Mouse (Mus musculus): Measurements from ENCODE around the gene Cuta.
"Not testable (repeated sequence)": the region's sequence is repeated elsewhere in the genome, so short reads cannot be mapped to it uniquely, and the experiment has no call there.

Gene Cuta

DNA sequence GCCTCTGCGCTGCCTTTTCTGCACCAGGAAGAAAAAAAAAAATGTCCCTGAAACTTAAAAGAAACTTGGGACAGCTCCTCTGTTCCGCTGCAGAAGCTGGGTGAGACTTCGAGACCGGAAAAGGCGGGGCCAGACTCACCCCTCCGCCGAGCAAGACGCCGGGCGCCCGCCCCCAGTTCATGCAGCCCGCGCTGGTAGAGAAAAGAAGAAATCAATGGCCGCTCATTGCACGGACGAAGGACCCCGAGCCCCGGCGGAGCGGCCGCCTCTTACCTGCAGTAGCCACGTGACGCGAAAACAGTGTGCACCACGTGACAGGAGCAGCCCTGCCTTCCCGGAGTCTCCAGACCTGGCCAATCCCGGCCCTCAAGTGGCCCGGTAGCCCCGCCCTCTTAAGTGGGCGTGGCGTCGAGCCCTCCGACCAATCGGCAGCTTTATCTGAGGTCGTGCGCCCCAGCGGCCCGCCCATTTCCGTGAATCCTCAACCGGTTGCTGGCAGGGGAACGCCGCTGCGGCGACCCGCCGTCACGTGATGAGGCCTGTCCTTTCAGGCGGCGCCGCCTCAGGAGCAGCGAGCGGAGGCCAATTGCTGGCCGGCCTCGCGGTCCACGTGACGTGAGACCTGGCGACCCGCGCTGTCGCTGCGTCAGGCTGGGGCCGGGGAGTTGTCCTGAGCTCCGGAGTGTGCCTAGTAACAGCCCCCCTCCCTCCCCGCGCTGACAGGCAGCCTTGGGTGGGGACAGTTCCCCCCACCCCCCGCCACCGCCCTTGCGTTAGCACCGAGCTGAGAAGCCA, at the start of gene Cuta:
TSS of gene Cuta (minus strand) at position 392 of the 795 bp plus-strand sequence.
- DNase-seq (ENCODE audit: low spot score), result peak; percentile 99

DNA sequence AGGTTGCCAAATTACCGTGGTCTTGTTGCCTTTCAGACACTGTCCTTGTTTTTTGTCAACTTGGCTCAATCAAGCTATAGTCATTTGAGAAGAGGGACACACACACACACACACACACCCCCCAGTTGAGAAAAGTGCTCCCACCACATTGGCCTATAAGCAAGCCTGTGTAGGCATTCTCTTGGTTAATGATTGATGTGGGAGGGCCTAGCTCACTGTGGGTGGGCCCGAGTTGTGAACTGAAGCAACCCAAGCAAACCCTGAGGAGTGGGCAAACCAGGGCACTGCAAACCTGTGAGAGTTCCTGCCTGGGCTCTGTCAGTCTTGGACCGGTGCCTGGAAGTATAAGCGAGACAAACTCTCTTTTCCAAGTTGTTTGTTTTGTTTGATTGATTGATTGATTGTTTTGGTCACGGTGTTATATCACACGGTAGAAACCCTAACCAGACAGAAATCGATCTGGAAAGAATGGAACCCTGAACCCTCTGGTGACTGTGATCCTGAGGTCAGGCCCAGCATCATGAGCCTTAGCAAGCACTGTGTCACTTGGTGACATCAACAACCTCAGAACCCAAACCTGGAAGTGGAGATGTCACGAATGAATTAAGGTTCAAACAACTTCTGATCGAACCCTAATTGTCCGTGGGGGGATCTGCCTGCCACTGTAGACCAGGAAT, 46.3 kb upstream of the Cuta start:
- no peak for DNase-seq (ENCODE audit: low spot score)

- no peak for DNase-seq (ENCODE audit: low spot score)
Observed at GRCm38 (mm10) chr17:26983382-26983781, 44.0 kb upstream of the Cuta start.

DNA sequence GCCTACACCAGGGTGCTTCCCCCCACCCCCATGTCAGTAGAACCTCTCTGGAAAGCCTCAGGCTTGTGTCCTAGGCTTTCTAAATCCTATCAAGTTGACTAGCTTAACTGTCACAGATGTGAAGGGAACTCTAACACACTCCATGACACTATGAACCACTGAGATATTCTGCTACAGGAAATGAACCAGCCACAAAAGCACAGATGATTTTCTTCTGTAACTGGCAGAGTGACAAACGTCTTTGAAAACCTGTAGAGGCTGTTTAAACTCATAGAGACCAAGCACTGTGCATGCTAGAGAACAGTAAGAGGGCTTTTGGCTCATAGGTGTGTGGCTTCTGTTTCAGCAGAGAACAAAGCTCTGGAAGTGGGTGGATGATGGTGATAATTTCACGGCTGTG, 41.7 kb upstream of the Cuta start:
- no peak for DNase-seq (ENCODE audit: low spot score)

- DNase-seq (ENCODE audit: low spot score), result no peak
Observed at GRCm38 (mm10) chr17:26979426-26979825, 40.1 kb upstream of the Cuta start.

DNA sequence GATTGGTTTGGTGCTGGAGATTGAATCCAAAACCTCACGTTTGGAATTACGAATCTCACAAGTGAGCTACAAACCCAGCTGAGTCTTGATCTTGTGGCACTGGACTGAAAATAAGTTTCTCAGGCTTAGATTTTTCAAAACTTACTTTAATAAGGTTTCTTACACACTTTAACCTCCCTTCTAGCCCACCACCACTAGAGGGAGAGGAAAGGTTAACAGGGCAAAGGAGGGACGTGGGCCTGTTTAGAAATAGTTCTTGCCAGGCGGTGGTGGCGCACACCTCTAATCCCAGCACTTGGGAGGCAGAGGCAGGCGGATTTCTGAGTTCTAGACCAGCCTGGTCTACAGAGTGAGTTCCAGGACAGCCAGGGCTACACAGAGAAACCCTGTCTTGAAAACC, 38.0 kb upstream of the Cuta start:
- DNase-seq (ENCODE audit: low spot score), result not testable (repeated sequence)

GRCm38 (mm10) chr17:26975415-26975814, 36.0 kb upstream of the Cuta start:
- no peak for DNase-seq (ENCODE audit: low spot score)

GRCm38 (mm10) chr17:26974547-26974946, 35.2 kb upstream of the Cuta start:
- DNase-seq (ENCODE audit: low spot score), result no peak

GRCm38 (mm10) chr17:26972703-26973574, 33.6 kb upstream of the Cuta start, which contains the start of gene Zbtb9:
Gene Zbtb9, plus strand, starts transcription at chr17:26973167.
- DNase-seq (ENCODE audit: low spot score), result peak; percentile 97

DNA sequence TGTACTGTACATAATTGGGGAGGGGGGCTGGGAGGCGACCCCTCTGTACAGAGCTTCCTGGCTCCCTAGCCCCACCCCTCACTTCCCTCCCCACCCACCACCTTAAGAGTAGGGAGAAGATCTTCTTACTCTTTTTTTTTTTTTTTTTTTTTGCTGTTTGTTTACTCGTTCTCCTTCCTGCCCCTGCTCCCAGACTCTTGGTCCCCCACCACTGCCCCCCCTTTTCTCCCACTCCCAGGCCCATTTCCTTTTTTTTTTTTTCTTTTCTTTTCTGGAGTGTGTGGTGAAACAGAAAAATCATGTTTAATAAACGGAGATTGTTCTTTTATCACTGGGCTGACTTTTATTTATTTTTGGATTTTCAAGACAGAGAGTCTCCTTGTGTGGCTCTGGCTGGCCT, 32.7 kb upstream of the Cuta start:
- DNase-seq (ENCODE audit: low spot score), result no peak

DNA sequence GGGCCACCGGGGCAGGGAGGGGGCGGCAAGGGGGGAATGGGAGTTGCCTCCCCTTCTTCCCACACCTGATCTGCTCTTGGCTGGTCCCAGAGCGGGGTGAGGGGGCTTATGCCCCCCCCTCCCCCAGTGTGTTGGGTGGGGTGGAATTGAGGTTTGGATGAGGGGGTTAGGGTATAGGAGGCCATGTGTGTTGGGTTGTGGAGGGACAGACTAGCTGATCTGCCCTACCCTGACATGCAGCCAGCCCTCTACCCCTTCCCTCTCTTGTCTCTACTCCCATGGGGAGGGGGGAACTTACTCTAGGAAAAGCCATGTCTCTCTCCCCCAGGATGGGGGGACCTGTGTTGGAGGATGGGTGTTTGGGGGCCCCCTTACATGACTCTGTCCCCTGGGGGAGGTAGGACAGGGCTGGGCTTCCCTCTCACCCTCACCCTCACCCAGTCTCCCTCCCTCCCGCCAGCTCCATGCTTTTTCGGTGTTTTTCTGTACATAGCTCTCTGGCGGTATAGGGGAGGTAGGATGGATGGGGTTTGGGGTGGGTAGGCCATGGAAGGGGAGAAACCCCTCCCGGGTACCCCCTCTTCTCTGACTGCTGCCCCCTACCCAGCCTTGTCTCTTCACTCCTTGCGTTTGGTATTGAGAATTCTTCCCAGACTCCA, 32.0 kb upstream of the Cuta start:
- DNase-seq (ENCODE audit: low spot score), result no peak

GRCm38 (mm10) chr17:26970221-26970620, 30.9 kb upstream of the Cuta start:
- DNase-seq (ENCODE audit: low spot score), result no peak

- DNase-seq (ENCODE audit: low spot score), result no peak
Observed at GRCm38 (mm10) chr17:26969257-26969656, 29.9 kb upstream of the Cuta start.

DNA sequence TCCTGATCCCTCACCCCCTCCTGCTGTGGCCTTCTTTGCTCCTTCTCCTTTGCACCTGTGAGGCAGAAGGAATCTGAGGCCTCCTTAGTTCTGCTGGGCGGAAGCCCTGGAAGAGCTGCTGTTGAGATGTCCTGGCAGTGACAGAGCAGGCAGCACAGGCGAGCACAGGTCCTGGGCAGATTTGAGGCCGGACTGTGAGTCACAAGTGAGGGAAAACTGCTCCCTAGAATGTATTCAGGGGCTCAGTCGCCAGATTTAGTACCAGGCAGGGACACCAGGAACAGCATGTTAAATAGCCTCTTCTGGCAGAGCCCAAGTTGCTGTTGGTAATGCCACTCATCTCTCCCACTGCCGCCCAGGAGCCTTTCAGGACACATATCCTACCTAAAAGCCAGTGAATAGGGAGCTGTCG, 28.8 kb upstream of the Cuta start:
- DNase-seq (ENCODE audit: low spot score), result no peak

- no peak for DNase-seq (ENCODE audit: low spot score)
Observed at GRCm38 (mm10) chr17:26967477-26967876, 28.1 kb upstream of the Cuta start.

- no peak for DNase-seq (ENCODE audit: low spot score)
Observed at GRCm38 (mm10) chr17:26966993-26967392, 27.6 kb upstream of the Cuta start.

DNA sequence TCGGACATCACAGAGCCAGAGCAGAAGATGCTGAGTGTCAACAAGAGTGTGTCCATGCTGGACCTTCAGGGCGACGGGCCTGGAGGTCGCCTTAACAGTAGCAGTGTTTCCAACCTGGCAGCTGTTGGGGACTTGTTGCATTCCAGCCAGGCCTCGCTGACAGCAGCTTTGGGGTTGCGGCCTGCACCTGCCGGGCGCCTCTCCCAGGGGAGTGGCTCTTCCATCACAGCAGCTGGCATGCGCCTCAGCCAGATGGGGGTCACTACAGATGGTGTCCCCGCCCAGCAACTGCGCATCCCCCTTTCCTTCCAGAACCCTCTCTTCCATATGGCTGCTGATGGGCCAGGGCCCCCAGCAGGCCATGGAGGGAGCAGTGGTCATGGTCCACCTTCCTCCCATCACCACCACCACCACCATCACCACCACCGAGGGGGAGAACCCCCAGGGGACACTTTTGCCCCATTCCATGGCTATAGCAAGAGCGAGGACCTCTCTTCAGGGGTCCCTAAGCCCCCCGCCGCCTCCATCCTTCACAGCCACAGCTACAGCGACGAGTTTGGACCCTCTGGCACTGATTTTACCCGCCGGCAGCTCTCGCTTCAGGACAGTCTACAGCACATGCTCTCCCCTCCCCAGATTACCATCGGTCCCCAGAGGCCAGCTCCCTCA, 22.3 kb upstream of the Cuta start:
- no peak for DNase-seq (ENCODE audit: low spot score)

DNA sequence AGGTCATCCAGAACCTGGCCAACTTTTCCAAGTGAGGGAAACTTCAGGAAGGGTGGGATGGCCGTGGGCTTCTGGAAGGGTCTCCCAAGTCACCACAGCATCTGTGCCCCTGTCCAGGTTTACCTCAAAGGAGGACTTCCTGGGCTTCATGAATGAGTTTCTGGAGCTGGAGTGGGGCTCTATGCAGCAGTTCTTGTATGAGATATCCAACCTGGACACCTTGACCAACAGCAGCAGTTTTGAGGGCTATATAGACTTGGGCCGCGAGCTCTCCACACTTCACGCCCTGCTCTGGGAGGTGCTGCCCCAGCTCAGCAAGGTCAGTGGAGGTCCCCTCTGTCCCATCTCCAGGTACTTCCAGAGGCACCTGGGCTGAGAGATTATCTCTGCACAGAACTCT, 20.4 kb upstream of the Cuta start:
- no peak for DNase-seq (ENCODE audit: low spot score)

DNA sequence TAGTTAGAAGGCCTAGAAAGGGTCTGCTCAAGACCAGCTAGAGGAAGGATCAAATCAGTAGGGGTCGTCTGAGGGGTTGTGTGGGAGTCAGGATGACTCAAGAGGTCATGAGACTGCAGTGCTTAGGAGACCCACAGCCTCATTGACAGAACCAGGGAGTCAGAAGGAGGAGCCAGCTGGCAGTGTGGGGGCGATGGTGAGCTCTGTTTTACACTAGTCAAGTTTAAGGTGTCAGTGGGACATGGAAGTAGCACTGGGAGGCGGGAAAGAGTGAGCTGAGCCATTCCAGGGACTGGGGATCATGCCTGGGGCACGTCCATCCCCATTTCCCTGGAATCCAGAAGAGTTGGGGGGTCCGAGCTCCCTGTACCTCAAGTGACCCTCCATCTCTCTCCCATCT, 19.5 kb upstream of the Cuta start:
- DNase-seq (ENCODE audit: low spot score), result no peak

DNA sequence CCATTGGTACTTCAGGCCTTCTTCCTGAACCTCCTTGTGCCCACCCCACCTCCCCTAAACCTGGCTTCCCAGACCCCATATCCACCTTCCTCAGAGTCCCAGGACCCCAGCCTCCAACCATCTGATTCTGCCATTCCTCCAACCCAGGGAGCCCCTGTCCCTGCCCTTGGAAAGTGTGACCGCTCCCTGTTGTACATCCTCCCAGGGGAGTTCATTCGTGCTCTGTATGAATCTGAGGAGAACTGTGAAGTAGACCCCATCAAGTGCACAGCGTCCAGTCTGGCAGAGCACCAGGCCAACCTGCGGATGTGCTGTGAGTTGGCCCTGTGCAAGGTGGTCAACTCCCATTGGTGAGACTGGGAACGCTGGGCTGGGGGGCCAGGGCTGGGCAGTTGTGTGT, 18.5 kb upstream of the Cuta start:
- no peak for DNase-seq (ENCODE audit: low spot score)

DNA sequence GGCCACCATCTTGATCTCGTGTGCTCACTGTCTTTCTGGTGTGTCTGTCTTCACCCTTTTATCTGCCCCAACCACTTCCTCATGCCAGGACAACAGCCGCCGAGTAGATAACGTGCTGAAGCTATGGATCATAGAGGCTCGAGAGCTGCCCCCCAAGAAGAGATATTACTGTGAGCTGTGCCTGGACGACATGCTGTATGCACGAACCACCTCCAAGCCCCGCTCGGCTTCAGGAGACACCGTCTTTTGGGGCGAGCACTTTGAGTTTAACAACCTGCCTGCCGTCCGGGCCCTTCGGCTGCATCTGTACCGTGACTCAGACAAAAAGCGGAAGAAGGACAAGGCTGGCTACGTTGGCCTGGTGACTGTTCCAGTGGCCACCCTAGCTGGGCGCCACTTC, 17.5 kb upstream of the Cuta start:
- no peak for DNase-seq (ENCODE audit: low spot score)

GRCm38 (mm10) chr17:26956309-26956708, 16.9 kb upstream of the Cuta start:
- no peak for DNase-seq (ENCODE audit: low spot score)
